Mouse (Mus musculus): ENCODE results near the gene Gtf2f2. TPM values are rescaled to one million over a fixed set of nuclear protein-coding genes. Genes with fewer than 3 reads are reported as not detected.

The Gtf2f2 gene
- total RNA-seq (2022) = 10 to 100 TPM; 11.2 to 13.4 (median 12.3) TPM

DNA sequence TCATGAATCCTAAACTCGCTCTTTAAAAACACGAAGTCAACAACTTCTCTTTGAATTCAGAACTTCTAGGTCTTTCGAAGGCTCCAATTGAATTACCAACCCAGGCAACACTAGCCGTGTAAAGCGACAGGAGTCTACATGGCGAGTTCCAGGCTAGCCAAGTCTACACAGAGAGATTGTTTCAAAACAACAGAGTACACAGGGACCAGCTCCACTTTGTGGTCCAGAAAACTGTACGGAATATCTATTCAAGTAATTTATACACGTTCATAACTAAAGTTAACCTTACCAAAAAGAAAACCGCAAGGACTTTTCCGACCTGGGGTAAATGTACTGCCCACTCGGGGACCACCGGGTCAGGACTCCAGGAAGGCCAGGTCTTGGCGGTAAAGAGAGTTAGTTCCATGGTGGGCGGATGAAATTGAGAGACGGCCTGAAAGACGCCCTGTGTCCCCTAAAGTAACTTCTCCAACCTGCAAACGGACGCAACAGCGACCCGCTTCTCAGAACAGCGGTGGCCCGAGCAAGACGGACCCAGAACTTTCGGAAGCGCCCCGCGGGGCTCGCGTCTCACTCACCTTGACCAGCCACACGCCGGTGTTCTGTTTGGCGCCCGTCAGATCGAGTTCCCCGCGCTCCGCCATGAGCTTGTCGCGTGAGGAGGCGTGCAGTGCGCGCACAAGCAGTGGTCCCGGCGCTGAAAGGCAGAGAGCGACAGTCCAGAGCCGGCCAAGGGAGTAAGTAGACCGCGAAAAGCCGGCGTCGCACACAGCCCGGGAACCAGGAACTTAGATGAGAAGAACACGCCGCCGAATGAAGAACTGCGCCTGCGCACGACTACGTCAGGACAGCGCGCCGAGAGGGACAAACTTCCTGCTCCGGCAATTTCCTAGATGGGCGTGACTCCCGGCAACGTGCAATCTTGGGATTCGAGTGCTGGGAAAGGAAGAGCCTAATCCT, at the start of gene Gtf2f2:
Gene Gtf2f2 (minus strand): TSS at position 764 of the 960 bp plus-strand sequence.
- peak; percentile 83 to 85 for DNase-seq (ENCODE audit: low spot score in 2 of 2)

DNA sequence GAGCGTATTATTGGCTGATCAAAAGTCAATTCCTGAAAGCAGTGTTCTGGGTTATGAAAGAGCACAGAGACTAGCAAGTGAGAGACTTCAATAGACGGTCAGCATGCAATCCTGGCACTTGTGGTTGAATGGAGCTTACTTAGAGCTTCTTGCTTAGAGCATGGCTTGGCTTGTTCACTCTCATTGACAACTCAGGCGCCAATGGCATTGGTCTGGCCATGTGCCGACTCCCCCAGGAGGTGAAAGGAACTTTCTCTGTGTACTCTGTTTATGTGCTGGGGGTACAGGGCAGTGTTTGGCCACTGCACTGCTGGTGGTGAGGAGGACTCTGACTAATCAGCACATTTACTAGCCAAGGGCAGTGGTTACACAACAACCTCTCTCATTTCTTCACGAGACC, 48.8 kb upstream of the Gtf2f2 start:
- DNase-seq (ENCODE audit: low spot score in 2 of 2) = no peak

DNA sequence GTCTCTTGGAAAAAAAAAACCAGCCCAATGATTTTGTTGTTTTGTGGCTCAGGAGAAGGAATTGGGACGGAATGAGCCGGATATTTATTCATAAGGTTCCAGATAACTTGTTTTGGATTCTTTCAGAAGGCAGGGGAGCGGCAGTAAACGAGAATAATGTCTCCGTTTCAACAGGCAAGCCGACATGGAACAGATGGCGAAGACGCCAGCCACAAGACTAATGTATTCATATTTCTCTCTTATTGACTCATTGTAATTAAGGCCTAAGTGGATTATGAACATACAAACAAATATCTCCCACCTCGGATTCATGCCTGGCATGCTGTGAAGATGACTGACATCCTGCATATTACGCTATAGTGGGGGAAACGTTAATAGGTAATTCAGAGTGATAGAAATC, 43.1 kb upstream of the Gtf2f2 start:
- DNase-seq (ENCODE audit: low spot score in 2 of 2) = no peak

DNA sequence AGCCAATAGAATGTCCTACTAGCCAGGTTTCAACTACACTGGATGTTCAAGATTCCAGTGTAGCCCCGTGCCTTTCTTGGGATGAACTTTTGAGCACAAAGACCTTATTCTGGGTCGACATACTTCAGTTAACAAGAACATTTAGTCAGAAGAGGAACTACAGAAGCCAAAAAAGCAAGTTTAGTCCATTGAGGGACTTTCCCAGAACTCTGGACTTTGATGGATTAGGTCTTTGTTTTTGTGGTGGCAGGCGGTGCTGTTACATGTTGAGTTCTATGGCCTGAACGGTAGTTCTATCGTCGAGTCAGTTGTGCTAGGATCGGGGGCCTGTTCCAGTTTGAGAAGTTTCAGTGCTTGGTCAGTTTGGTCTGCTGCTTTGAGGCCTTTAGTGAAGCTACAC, 41.3 kb upstream of the Gtf2f2 start:
- DNase-seq (ENCODE audit: low spot score in 2 of 2) = no peak

DNA sequence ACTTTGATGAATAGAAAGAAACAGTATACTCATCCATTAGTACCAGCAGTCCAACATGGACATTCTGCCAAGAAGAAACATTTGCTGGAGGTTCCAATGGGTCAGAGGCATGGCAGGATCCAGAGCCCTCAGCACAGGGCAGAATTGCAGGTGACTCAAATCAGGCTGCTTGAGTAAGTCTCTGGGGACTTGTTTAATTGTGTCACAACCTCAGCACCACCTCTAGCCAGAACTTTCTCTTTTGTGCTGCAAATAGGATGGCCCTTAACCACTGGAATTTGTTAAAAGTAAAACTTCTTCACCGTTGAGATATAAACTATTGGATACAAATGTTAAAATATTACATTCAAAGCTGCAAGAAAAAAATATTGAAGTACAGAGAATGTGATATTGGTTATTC, 35.1 kb upstream of the Gtf2f2 start:
- DNase-seq (ENCODE audit: low spot score in 2 of 2) = no peak

DNA sequence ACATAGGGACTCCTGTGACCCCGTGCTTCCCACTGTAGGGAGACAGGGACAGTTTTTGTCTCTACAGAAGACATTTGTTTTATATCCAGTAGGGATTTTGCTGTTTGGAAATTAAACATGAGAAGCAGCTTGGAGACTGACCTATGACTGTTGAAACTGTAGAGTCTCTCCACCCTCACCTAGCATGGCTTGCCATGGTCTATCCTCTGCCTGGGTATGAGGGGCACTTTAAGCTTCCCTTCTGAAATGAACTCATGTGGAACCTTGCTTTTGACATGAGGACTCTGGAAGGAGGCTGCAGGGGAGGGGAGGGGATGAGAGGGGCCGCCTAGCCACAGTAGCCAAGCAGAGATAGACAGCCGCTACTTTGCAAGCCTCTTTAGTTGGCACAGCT, 33.5 kb upstream of the Gtf2f2 start:
- DNase-seq (ENCODE audit: low spot score in 2 of 2) = no peak

DNA sequence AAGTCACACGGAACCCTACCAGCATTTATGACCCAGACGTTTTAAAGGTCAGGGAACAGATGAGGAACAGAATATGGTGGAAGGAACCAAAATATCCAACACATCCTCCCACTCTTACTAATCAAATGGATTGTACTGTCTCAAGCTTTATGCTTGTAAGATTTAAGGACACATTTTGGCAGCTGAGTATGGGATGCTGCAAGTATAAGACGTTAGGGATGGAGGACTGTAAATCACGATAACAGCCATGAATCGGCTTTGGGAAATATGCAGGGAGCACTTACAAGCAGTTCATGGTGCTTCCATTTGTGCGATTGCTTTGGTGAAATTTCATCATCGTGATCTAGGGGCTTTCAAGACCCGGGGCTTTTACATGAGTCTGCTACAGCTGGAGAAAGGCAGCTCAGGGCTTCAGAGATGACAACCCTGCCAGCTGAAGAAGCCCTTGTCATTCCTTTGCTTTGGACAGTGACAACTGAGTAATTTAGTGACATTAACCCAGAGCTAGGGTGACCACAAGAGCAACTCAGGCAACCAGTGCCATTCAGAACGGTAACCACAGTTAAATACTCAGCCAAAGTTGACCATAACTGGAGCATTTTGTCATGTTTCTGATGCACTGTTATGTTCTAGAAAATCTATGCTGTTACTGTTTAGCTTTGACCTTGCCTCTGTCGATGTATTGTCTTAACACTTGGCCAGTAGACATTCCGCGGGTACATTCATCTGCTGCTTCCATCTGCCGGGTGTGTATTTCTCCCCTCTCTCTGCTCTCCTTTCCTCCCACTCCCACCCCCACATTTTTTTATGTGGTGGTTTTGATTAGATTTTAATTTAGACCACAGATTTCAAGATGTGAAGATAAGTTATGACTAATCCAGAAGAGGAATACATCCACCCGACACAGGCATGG, 32.8 kb upstream of the Gtf2f2 start:
- no peak for DNase-seq (ENCODE audit: low spot score in 2 of 2)

DNA sequence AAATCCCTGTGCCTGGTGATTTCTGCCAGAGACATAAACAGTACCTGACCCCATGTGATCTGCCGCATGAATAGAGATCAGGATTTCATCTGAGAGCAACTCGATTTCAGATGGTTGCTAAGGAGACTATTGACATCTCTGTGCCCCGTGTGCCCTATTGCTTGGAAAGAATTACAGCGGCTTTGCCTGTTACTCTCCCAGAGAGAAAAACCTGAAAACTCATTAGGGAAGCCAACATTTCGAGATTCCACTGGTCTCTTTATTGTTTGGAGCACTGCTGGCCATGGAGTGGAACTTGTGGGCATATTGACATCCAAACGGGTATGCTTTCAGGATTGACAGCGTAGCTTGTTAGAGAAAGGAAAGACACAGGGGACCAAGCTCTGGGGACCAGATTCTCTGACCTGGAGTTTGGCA, 22.6 kb upstream of the Gtf2f2 start:
- no peak for DNase-seq (ENCODE audit: low spot score in 2 of 2)

DNA sequence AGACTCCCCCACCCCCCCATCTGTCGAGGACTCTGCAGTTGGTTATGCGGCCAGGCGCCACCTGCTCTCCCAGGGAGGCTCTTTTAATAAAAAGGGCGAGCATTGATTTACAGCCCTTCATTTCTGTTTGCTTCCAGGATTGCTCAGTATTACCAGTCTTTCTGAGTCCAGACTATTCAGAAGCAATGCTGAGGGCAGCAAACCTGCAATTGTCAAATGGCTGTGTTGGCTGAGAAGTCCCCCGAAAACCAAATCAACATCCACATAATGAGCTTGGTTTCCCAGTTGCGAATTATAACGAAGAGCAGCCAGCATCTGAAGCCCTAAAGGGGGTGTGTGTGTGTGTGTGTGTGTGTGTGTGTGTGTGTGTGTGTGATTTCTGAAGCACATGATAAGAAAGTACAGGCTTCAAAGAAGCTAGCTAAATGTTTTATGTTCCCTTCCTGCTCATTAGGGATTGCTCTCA, 22.0 kb upstream of the Gtf2f2 start:
- no peak for DNase-seq (ENCODE audit: low spot score in 2 of 2)

DNA sequence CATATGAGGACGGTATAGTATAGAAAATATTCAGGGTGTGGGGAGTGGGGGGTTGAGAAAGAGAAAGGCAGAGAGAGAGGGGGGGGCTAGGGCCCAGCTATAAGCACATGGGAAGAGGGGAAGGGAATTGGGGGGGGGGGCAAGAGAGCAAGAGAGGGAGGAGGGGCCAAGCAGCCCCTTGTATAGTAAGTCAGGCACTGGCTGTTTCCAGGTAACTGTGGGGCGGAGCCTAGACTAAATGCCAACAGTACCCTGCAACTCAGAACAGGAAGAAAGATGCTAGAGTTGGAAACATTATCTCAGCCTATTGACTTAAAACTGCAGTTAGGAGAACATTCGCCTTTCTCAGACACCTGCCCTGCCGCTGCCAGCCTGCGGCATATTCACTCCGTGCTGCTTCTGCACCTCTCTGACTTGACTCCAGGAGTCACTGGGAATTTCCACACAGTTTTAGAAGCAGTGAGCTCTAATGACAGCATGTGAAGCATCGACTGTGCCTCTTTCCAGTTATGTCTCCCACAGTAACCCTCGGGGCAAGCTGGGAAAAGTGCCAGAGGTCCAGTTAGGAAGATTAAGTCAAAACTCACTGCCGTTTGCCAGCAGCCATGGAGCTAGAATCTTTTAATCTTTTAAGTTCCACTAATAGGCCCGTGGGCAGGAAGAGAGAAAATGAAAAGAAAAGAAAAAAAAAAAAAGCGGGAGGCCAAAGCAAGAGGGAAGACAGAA, 20.6 kb upstream of the Gtf2f2 start:
- DNase-seq (ENCODE audit: low spot score in 2 of 2) = peak in 1 of 2 experiments; percentile 15

DNA sequence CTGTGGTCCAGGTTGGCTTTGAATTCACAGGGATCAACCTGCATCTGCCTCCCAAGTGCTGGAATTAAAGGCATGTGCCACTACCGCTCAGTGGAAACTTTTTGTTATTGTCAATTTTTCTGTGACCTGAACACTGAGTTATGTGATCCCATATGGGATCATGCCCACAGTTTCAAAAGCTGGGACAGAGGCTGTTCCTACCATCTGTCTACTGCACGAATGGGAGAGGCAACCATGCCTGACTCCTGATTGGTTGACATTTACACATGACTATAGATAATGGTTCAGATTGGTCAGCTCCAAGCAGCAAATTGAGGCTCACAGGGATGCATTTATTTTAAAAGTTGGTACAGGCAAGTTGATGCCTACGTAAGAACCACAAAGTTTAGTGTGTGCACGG, 14.0 kb upstream of the Gtf2f2 start:
- no peak for DNase-seq (ENCODE audit: low spot score in 2 of 2)

DNA sequence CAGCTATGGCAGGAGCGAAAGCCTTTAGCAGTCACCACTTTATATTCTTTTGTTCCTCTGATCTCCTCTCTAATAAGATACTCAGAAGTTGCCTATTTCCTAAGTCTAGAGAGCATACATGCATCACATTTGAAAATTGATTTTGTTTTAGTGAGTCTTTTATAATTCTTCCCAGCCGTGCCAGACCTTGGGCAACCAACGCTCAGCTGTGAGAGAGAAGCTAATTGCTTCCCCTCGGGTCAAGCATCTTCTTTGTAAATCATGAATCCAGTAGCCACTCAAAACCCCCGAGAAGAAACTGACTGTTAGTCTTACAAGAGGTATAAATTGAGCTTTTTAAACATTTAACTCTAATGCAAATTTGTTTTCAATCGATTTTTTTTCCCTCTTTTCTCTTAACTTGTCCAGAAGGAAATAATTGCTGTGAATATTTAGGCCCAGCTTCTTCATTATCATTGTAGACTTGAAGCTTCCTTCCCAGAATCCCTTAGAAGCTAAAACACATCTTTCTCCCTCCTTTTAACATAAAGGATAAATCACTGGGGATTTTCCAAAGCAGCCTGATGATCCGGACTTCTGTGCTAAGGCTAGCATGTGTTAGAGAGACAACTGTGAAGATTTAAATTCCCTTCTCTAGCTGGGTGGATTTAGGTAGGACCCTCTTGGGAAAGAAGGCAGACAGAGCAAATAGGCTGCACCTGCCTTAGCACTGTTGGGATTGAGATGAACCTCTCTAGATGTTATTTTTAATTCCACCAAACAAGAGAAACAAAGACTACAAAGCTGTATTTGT, 10.5 kb upstream of the Gtf2f2 start:
- no peak for DNase-seq (ENCODE audit: low spot score in 2 of 2)

DNA sequence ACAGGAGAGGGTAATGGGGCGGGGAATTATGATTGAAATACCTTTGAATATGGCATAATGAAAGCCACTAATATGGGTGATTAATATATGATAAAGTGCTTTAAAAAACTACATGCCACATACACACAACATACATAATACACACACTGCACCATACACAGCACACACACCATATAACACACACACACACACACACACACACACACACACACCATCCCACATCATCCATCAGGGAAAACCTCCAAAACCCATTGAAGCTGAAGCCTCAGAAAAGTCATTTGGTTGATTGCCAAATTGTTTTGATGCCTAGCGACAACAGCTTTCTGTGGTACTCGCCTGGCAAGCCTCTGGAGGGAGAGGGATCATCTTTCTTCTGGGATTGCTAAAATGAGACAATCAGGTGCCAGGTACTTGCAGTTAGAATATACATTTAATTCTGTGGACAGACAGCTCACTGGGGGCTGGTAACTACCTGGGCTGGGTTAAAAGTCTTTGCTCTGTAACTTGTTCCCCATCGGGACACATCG, 9.7 kb upstream of the Gtf2f2 start:
- no peak for DNase-seq (ENCODE audit: low spot score in 2 of 2)

DNA sequence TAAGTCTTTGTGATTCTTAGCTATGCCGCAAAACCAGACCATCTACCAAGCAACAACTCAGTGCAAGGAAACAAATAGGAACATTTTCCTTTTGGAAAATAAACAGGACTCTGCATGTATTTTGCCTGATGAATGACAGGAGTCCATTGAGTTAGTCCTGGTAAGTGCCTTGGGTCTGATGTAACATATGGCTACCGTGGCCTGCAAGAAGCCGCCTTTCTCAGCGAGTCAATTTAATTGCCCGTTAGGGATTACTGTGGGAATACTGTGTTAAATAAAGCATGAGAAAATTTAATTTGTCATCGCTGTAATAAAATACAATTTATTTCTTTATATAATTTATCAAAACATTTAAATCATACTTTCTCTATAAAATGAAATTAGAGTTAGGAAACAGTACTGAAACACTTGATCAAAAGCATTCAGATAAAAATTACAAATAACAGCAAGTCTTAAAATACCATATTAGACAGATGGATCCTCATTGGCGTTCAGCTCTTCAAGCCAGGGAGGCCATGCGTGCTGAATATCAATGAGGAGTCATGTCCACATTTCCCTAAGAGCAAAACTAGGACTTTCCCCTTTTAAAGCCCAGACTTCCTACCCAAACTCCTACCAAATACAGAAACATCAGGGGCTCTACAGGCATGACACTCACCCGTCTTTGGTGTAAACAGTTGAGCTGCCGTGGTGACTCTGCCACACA, 7.3 kb upstream of the Gtf2f2 start:
- no peak for DNase-seq (ENCODE audit: low spot score in 2 of 2)

DNA sequence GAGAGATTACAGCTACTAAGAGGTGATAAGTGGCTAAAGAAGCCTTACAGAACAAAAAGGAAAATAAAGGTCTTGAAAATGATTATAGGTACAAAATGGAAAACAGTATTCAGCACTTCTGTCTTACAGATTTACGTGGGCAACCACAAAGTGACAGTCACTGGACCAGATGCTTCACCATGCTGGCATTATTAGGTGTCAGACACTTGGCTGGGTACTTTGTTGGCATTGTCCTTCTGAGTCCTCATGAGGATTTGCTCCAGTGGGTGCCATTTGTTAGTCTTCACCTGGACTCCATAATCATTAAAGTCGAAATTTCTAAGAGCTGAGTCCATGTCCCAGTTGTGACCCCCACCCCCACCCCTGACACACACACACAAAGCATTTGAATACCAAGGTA, 3.7 kb upstream of the Gtf2f2 start:
- no peak for DNase-seq (ENCODE audit: low spot score in 2 of 2)

DNA sequence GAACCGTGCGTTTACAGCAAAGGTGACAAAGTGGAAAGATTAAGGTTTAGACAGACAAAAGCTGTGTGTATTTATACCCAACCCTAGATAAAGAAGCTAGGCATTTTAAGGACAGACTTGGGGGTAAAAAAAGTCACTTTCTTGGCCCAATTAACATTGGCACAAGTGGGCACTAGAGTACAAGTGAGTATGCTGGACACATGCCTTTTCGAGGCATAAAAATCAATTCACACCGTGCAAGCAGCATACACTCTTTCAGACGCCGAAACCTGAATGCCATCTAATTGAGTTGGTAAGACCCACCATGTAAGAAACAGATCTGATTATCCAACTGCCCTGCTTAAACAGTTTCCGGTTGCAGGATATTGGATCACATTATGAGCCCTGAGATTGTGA, 395 bp upstream of the Gtf2f2 start:
- no peak for DNase-seq (ENCODE audit: low spot score in 2 of 2)

DNA sequence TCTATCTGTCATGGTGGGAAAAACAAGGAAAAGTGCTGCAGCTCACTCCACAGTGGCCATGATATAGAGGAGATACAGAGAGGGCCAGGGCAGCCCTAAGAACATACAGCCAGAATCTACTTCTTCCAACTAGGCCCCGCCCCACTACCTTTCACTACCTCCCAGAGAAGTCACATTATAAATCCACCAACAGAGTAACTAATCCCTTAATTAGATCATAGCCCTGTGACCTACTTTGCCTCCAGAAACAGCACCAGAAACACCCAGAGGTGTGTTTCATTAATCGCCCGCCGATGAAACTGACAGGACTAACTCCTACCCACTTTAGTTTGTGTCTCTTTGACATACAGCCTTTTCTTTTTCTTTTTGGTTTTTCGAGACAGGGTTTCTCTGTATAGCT, 1.5 kb downstream of the Gtf2f2 start:
- DNase-seq (ENCODE audit: low spot score in 2 of 2) = no peak

DNA sequence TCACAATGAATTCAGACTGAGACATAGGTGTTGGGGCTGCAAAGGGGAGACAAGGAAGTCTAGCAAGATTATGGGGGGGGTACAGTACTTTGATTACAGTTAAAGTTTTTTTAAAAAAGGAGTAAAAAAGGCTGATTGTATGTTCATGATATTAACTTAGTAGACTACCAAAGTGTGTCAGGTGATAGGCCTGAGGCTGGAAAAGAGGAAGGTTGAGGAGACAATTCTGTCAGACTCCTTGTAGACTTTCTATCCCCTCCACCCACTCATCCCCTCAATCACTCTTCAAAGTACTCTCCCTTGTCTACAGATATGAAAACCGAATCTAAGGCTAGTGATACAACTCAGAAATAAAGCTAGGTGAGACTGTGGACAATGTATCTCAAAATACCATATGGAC, 2.5 kb downstream of the Gtf2f2 start:
- no peak for DNase-seq (ENCODE audit: low spot score in 2 of 2)

DNA sequence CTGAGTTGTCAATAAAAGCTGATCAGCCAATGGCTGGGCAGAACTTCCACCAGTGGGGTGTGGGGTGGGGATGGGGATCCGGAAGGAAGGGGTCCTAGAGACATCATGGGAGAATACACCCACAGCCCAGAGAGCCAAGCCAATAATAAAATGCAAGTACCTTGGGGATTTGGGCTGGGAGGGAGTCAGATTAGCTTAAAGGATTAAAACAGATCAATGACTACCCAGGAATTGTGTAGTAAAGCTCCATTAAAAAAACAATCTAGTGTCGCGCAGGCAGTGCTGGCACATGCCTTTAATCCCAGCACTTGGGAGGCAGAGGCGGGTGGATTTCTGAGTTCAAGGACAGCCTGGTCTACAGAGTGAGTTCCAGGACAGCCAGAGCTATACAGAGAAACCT, 5.7 kb downstream of the Gtf2f2 start:
- DNase-seq (ENCODE audit: low spot score in 2 of 2) = no peak

DNA sequence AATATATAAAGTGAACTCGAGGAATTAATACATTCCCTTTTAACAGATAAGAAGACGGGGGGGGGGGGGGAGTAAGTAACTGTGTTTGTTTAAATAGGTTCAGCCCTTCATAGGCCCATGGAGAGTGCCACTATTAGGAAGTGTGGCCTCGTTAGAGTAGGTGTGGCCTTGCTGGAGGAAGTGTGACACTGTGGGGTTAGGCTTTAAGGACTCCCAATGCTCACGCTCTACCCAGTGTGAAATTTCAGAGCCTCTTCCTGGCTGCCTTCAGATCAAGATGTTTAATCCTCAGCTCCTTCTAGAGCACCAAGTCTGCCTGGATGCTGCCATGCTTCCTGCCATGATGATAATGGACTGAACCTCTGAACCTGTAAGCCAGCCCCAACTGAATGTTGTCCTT, 8.9 kb downstream of the Gtf2f2 start:
- DNase-seq (ENCODE audit: low spot score in 2 of 2) = no peak

Measured in gastrocnemius, adult 8-10 months (tissue).